Mouse (Mus musculus): Measurements from ENCODE around the gene Rnf212b. TPM values are rescaled to one million over a fixed set of nuclear protein-coding genes. Genes with fewer than 3 reads are reported as not detected.

The Rnf212b gene
- polyA plus RNA-seq, 1 experiment from 2014 or later: not detected

- H3K9me3 ChIP-seq (ENCODE audit: control insufficient read depth, low read length): no peaks in the 10 kb centered on the region
- peaks cover 19% of the 10 kb centered on the region for H3K36me3 ChIP-seq (ENCODE audit: control insufficient read depth, insufficient read depth, low read length)
- ATAC-seq: no peak
- WGBS: 72% methylated on average over 2 of the region's 2 CpGs
- H3K4me1 ChIP-seq (ENCODE audit: control insufficient read depth, insufficient read depth, low read depth, low read length): peaks cover 11% of the 10 kb centered on the region
- no peaks in the 10 kb centered on the region for H3K27me3 ChIP-seq (replicated peaks; ENCODE audit: control insufficient read depth, insufficient read depth, low read length)
- H3K27ac ChIP-seq (ENCODE audit: low read depth, low read length): no peak overlapping the region
- no peak overlapping the region for H3K9ac ChIP-seq (ENCODE audit: low read depth, low read length)
- no peak overlapping the region for H3K4me2 ChIP-seq (ENCODE audit: low read length)
- no peak overlapping the region for H3K4me3 ChIP-seq (ENCODE audit: low read length)
These were observed 83.5 kb downstream of the Rnf212b start for GRCm38 (mm10) chr14:54897445-54897844.

DNA sequence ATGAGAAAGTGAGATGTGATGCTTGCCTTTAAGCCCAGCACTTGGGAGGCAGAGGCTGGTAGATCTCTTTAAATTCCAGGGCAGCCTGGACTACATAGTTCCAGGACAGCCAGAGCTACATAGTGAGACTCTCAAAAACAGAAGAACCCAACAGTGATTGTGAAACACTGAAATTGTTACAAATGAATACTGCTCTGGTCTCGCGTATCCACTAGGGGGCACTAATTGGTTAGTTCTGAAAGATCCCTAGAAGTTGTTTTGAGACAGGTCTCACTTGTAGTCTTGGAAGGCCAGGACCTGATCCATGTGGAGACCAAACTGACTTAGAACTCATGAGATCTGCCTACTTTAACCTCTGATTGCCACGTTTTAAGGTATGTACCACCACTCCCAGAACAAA is 86.4 kb downstream of the Rnf212b start:
- Histone ChIP-seq H3K4me1 (ENCODE audit: control insufficient read depth, insufficient read depth, low read depth, low read length) (peaks cover 8% of the 10 kb centered on the region), H3K4me3 (ENCODE audit: low read length) (no peak overlapping the region), H3K4me2 (ENCODE audit: low read length) (no peak overlapping the region), H3K9ac (ENCODE audit: low read depth, low read length) (no peak overlapping the region), H3K27me3 (replicated peaks; ENCODE audit: control insufficient read depth, insufficient read depth, low read length) (no peaks in the 10 kb centered on the region), H3K9me3 (ENCODE audit: control insufficient read depth, low read length) (no peaks in the 10 kb centered on the region), H3K27ac (ENCODE audit: low read depth, low read length) (no peak overlapping the region), H3K36me3 (ENCODE audit: control insufficient read depth, insufficient read depth, low read length) (peaks cover 22% of the 10 kb centered on the region)
- WGBS: 0% methylated on average over 3 of the region's 3 CpGs
- peak; percentile 67 for ATAC-seq

- Histone ChIP-seq H3K9ac (ENCODE audit: low read depth, low read length) (no peak overlapping the region), H3K27me3 (replicated peaks; ENCODE audit: control insufficient read depth, insufficient read depth, low read length) (no peaks in the 10 kb centered on the region), H3K4me1 (ENCODE audit: control insufficient read depth, insufficient read depth, low read depth, low read length) (no peaks in the 10 kb centered on the region; the same call in 1 of the 2 replicates), H3K36me3 (ENCODE audit: control insufficient read depth, insufficient read depth, low read length) (peaks cover 31% of the 10 kb centered on the region), H3K27ac (ENCODE audit: low read depth, low read length) (no peak overlapping the region), H3K4me2 (ENCODE audit: low read length) (no peak overlapping the region), H3K9me3 (ENCODE audit: control insufficient read depth, low read length) (no peaks in the 10 kb centered on the region), H3K4me3 (ENCODE audit: low read length) (no peak overlapping the region)
- 93% methylated on average over 4 of the region's 4 CpGs for WGBS
- no peak for ATAC-seq
These were observed 89.7 kb downstream of the Rnf212b start for GRCm38 (mm10) chr14:54903641-54904040.

Other genes starting within 250 kb of the Rnf212b start
- 4.7 and 6.0 TPM in 2 replicates for gene Ajuba, start 236.6 kb upstream of the Rnf212b start, polyA plus RNA-seq (2015; fragmentation: Nextera tagmentation; extraction: Ambion mirVana)
- gene 4931414P19Rik, start 208.1 kb upstream of the Rnf212b start, polyA plus RNA-seq (2015; fragmentation: Nextera tagmentation; extraction: Ambion mirVana): 5.4 and 5.5 TPM in 2 replicates
- gene Psmb5, start 196.1 kb upstream of the Rnf212b start, polyA plus RNA-seq (2015; fragmentation: Nextera tagmentation; extraction: Ambion mirVana): 445 and 467 TPM in 2 replicates
- gene Psmb11, start 192.7 kb upstream of the Rnf212b start, polyA plus RNA-seq (2015; fragmentation: Nextera tagmentation; extraction: Ambion mirVana): 0.16 and 0.37 TPM in 2 replicates
- not detected in 2 replicates for gene Gm17606, start 173.2 kb upstream of the Rnf212b start, polyA plus RNA-seq (2015; fragmentation: Nextera tagmentation; extraction: Ambion mirVana)
- gene Cdh24, start 172.8 kb upstream of the Rnf212b start, polyA plus RNA-seq (2015; fragmentation: Nextera tagmentation; extraction: Ambion mirVana): 9.5 and 10.3 TPM in 2 replicates
- gene 1700123O20Rik, start 127.9 kb upstream of the Rnf212b start, polyA plus RNA-seq (2015; fragmentation: Nextera tagmentation; extraction: Ambion mirVana): 68.2 and 69.1 TPM in 2 replicates
- 89.5 and 98.2 TPM in 2 replicates for gene Acin1, start 127.2 kb upstream of the Rnf212b start, polyA plus RNA-seq (2015; fragmentation: Nextera tagmentation; extraction: Ambion mirVana)
- 0.28 and 0.34 TPM in 2 replicates for gene Gm29776, start 115.3 kb upstream of the Rnf212b start, polyA plus RNA-seq (2015; fragmentation: Nextera tagmentation; extraction: Ambion mirVana)
- gene Cebpe, start 102.0 kb upstream of the Rnf212b start, polyA plus RNA-seq (2015; fragmentation: Nextera tagmentation; extraction: Ambion mirVana): not detected in 2 replicates
- 8.6 and 11.2 TPM in 2 replicates for gene Slc7a8, start 32.2 kb upstream of the Rnf212b start, polyA plus RNA-seq (2015; fragmentation: Nextera tagmentation; extraction: Ambion mirVana)
- gene Homez, start 56.8 kb downstream of the Rnf212b start, polyA plus RNA-seq (2015; fragmentation: Nextera tagmentation; extraction: Ambion mirVana): 11.2 and 12.9 TPM in 2 replicates
- gene Ppp1r3e, start 63.4 kb downstream of the Rnf212b start, polyA plus RNA-seq (2015; fragmentation: Nextera tagmentation; extraction: Ambion mirVana): 4.1 and 5.3 TPM in 2 replicates
- 4.8 and 5.9 TPM in 2 replicates for gene Bcl2l2, start 69.2 kb downstream of the Rnf212b start, polyA plus RNA-seq (2015; fragmentation: Nextera tagmentation; extraction: Ambion mirVana)
- gene Gm20521, start 69.3 kb downstream of the Rnf212b start, polyA plus RNA-seq (2015; fragmentation: Nextera tagmentation; extraction: Ambion mirVana): 0.14 TPM in 1 of 2 replicates, not detected in the other
- 127 and 130 TPM in 2 replicates for gene Pabpn1, start 78.4 kb downstream of the Rnf212b start, polyA plus RNA-seq (2015; fragmentation: Nextera tagmentation; extraction: Ambion mirVana)
- 254 and 275 TPM in 2 replicates for gene Slc22a17, start 99.0 kb downstream of the Rnf212b start, polyA plus RNA-seq (2015; fragmentation: Nextera tagmentation; extraction: Ambion mirVana)
- gene Efs, start 112.0 kb downstream of the Rnf212b start, polyA plus RNA-seq (2015; fragmentation: Nextera tagmentation; extraction: Ambion mirVana): 14.2 and 15.5 TPM in 2 replicates
- gene Il25, start 118.6 kb downstream of the Rnf212b start, polyA plus RNA-seq (2015; fragmentation: Nextera tagmentation; extraction: Ambion mirVana): 1.3 TPM in 2 replicates
- 17.0 and 28.5 TPM in 2 replicates for gene Cmtm5, start 122.1 kb downstream of the Rnf212b start, polyA plus RNA-seq (2015; fragmentation: Nextera tagmentation; extraction: Ambion mirVana)
- gene Myh6, start 152.8 kb downstream of the Rnf212b start, polyA plus RNA-seq (2015; fragmentation: Nextera tagmentation; extraction: Ambion mirVana): 1.6 and 1.8 TPM in 2 replicates
- not detected in 2 replicates for gene Gm17428, start 162.8 kb downstream of the Rnf212b start, polyA plus RNA-seq (2015; fragmentation: Nextera tagmentation; extraction: Ambion mirVana)
- 8.5 and 10.6 TPM in 2 replicates for gene Myh7, start 180.5 kb downstream of the Rnf212b start, polyA plus RNA-seq (2015; fragmentation: Nextera tagmentation; extraction: Ambion mirVana)
- gene Ngdn, start 201.3 kb downstream of the Rnf212b start, polyA plus RNA-seq (2015; fragmentation: Nextera tagmentation; extraction: Ambion mirVana): 48.2 and 50.6 TPM in 2 replicates